Mouse (Mus musculus): ENCODE data around the gene Vwa8.

DNA sequence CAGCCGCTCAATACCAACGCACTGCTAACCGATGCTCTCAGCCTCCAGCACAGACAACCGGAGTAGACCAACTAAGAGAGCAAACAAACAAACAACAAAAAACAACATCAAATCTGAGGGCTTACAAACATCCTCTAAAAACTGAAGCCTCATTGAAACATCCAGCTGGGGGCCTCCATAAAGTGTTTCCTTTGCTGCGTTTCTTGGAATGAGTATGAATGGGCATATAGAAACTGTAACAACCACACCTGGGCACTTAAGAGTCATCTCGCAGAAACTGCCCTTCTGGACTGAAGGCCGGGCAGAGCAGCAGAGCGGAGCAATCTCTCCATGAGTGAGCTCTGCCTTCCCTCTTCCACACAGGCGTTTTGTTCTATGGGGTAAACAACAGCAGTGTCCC, 186.7 kb downstream of the Vwa8 start:
- TF ChIP-seq POLR2A (IDR thresholded peaks at IDR 0.05; ENCODE audit: insufficient read depth, low read depth, low read length): no peak
- TF ChIP-seq CTCF (IDR thresholded peaks at IDR 0.05; ENCODE audit: insufficient read depth, low read depth, low read length): no peak

Data from olfactory bulb, adult 2 months (tissue).